Comparison of ENCODE assay signal across 8 mouse cellular contexts in the genomic region with DNA sequence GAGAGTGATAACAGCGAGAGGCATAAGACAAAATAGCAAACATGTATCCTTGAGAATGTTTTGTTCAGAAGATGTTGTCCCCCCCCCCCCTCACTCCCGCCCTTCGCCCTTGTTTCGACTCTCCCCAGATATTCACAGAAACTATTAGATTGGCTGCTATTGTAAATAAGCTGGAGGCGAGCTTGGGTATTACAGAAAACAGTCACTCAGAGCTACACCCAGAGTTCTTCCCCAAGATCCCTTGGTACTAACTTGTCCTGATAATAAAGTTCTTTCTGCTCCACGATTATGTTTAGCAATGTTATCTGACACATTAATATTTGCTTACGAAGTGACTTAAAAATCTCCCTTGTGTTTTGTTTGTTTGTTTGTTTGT. TPM values are rescaled to one million over a fixed set of nuclear protein-coding genes. Genes with fewer than 3 reads are reported as not detected.
DNase-seq lines count a peak whose midpoint lies in the region; ATAC-seq and TF ChIP-seq lines count a peak whose summit lies in the region.

No protein-coding gene starts in this region.

- H3K9me3 ChIP-seq in forebrain, embryonic 12.5 days: no peaks in the 10 kb centered on the region
- no peaks in the 10 kb centered on the region for H3K9me3 ChIP-seq in limb, embryonic 15.5 days

- no peaks in the 10 kb centered on the region for H3K79me2 ChIP-seq in liver, adult 2 months (ENCODE audit: control insufficient read depth, insufficient read depth, low read length)

- peak overlapping the region; percentile 66 for H3K9ac ChIP-seq in liver, adult 2 months (ENCODE audit: low read depth, low read length)
- peak overlapping the region; percentile 64 for H3K9ac ChIP-seq in forebrain, embryonic 12.5 days
- no peak overlapping the region for H3K9ac ChIP-seq in limb, embryonic 15.5 days

- WGBS in liver, adult 2 months: 8% methylated on average over 7 of the region's 7 CpGs
- 11% methylated on average over 7 of the region's 7 CpGs for WGBS in forebrain, embryonic 12.5 days
- 12% methylated on average over 7 of the region's 7 CpGs for WGBS in limb, embryonic 15.5 days
- 11% methylated on average over 7 of the region's 7 CpGs for WGBS in olfactory bulb, adult 2 months

- ATAC-seq in forebrain, embryonic 12.5 days (ENCODE audit: low FRiP score): peak; percentile 52
- no peak for ATAC-seq in limb, embryonic 15.5 days (ENCODE audit: insufficient number of reproducible peaks, low FRiP score, low TSS enrichment, low read depth)

- H3K36me3 ChIP-seq in liver, adult 2 months (ENCODE audit: control insufficient read depth, insufficient read depth, low read length): no peaks in the 10 kb centered on the region
- H3K36me3 ChIP-seq in forebrain, embryonic 12.5 days (replicated peaks): no peaks in the 10 kb centered on the region
- no peaks in the 10 kb centered on the region for H3K36me3 ChIP-seq in limb, embryonic 15.5 days

- DNase-seq in liver, adult 2 months (ENCODE audit: extremely low read depth, low read depth, low spot score): peak; percentile 43
- no peak for DNase-seq in liver
- no peak for DNase-seq in Muller cell, postnatal 12 days (ENCODE audit: inconsistent ontology term)
- no peak for DNase-seq in cerebellum, adult 11-12 months
- DNase-seq in urinary bladder, postnatal 10 days (ENCODE audit: low spot score): no peak

- peak overlapping the region; percentile 76 for H3K27ac ChIP-seq in liver, adult 2 months (replicated peaks; ENCODE audit: insufficient read depth, low read depth, low read length)
- peak overlapping the region; percentile 91 for H3K27ac ChIP-seq in forebrain, embryonic 12.5 days
- H3K27ac ChIP-seq in limb, embryonic 15.5 days: peak overlapping the region; percentile 67
- peak overlapping the region; percentile 40 for H3K27ac ChIP-seq in olfactory bulb, adult 2 months (ENCODE audit: insufficient read depth, low read depth, low read length)

- no peak for TF ChIP-seq POLR2A in liver, adult 2 months (IDR thresholded peaks at IDR 0.05; ENCODE audit: extremely low read depth, insufficient read depth, low read length)
- no peak for TF ChIP-seq POLR2A in olfactory bulb, adult 2 months (IDR thresholded peaks at IDR 0.05; ENCODE audit: insufficient read depth, low read depth, low read length)

- peak overlapping the region; percentile 86 for H3K4me2 ChIP-seq in forebrain, embryonic 12.5 days
- H3K4me2 ChIP-seq in limb, embryonic 15.5 days: peak overlapping the region; percentile 75

- peaks cover 10% of the 10 kb centered on the region for H3K4me1 ChIP-seq in liver, adult 2 months (ENCODE audit: control insufficient read depth, insufficient read depth, low read length)
- H3K4me1 ChIP-seq in forebrain, embryonic 12.5 days: peaks cover 23% of the 10 kb centered on the region; the same call in 1 of the 2 replicates
- peaks cover 10% of the 10 kb centered on the region for H3K4me1 ChIP-seq in limb, embryonic 15.5 days
- no peaks in the 10 kb centered on the region for H3K4me1 ChIP-seq in olfactory bulb, adult 2 months (ENCODE audit: control insufficient read depth, insufficient read depth, low read length)

- no peak for TF ChIP-seq CTCF in liver, adult 2 months (IDR thresholded peaks at IDR 0.05; ENCODE audit: low read depth, low read length)
- no peak for TF ChIP-seq CTCF in olfactory bulb, adult 2 months (IDR thresholded peaks at IDR 0.05; ENCODE audit: insufficient read depth, low read depth, low read length)

- H3K4me3 ChIP-seq in liver, adult 2 months (ENCODE audit: insufficient read depth, low read depth, low read length): peak overlapping the region; percentile 66
- H3K4me3 ChIP-seq in forebrain, embryonic 12.5 days (replicated peaks): peak overlapping the region; percentile 57
- peak overlapping the region; percentile 46 for H3K4me3 ChIP-seq in limb, embryonic 15.5 days
- H3K4me3 ChIP-seq in olfactory bulb, adult 2 months (ENCODE audit: insufficient read depth, low read depth, low read length): peak overlapping the region; percentile 54

- no peaks in the 10 kb centered on the region for H3K27me3 ChIP-seq in liver, adult 2 months (ENCODE audit: control insufficient read depth, insufficient read depth, low read length)
- no peaks in the 10 kb centered on the region for H3K27me3 ChIP-seq in forebrain, embryonic 12.5 days
- H3K27me3 ChIP-seq in limb, embryonic 15.5 days: no peaks in the 10 kb centered on the region

RNA-seq across cellular contexts. Expression of gene Abcd2, which starts 0.6 kb away (rescaled TPM):
- 42.0 and 54.2 TPM in 2 replicates for total RNA-seq in liver, adult 2 months (2014; rRNA removed)
- polyA plus RNA-seq in liver, adult 2 months (2012; rRNA removed): 5.6 and 7.0 TPM in 2 replicates
- polyA plus RNA-seq in forebrain, embryonic 12.5 days (2016; fragmentation: Nextera tagmentation; extraction: Ambion mirVana): 27.3 and 28.7 TPM in 2 replicates
- 1.6 and 2.0 TPM in 2 replicates for polyA plus RNA-seq in limb, embryonic 15.5 days (2015; fragmentation: Nextera tagmentation; extraction: Ambion mirVana)
- not detected in 2 replicates for polyA plus RNA-seq in olfactory bulb, adult 2 months (2012; ENCODE audit: insufficient read depth, insufficient read length, low replicate concordance, missing spikeins)

RNA-seq across cellular contexts. Expression of gene CN725425, which starts 7.1 kb away (rescaled TPM):
- total RNA-seq in liver, adult 2 months (2014; rRNA removed): not detected in 2 replicates
- polyA plus RNA-seq in liver, adult 2 months (2012; rRNA removed): not detected in 2 replicates
- not detected in 2 replicates for polyA plus RNA-seq in forebrain, embryonic 12.5 days (2016; fragmentation: Nextera tagmentation; extraction: Ambion mirVana)
- polyA plus RNA-seq in limb, embryonic 15.5 days (2015; fragmentation: Nextera tagmentation; extraction: Ambion mirVana): not detected in 2 replicates
- not detected in 2 replicates for polyA plus RNA-seq in olfactory bulb, adult 2 months (2012; ENCODE audit: insufficient read depth, insufficient read length, low replicate concordance, missing spikeins)

Comparison
In these comparisons a context has a peak if more than half of its experiments do, and no peak if none do; other contexts are left out.
1. H3K27ac ChIP-seq: peak in every context shown above with its lines; median percentile 91 in forebrain, embryonic 12.5 days; 76 in liver, adult 2 months; 67 in limb, embryonic 15.5 days; 40 in olfactory bulb, adult 2 months.